Mouse (Mus musculus): ENCODE data around the gene Pdzd2. TPM values are rescaled to one million over a fixed set of nuclear protein-coding genes. Genes with fewer than 3 reads are reported as not detected.

The Pdzd2 gene
- polyA plus RNA-seq, 1 experiment: 2.4 TPM

- H3K27ac ChIP-seq (ENCODE audit: insufficient read depth, low read length): no peak overlapping the region
- TF ChIP-seq POLR2A (IDR thresholded peaks at IDR 0.05; ENCODE audit: low read depth, low read length) (no peak), CTCF (IDR thresholded peaks at IDR 0.05; ENCODE audit: borderline replicate concordance, insufficient read depth, low read length) (no peak)
- H3K4me1 ChIP-seq (ENCODE audit: control insufficient read depth, insufficient read depth, low read length): no peaks in the 10 kb centered on the region
- no peak overlapping the region for H3K4me3 ChIP-seq (ENCODE audit: insufficient read depth, low read length)
Observed at GRCm38 (mm10) chr15:12577715-12578114, 162.0 kb downstream of the Pdzd2 start.

GRCm38 (mm10) chr15:12577054-12577696, 162.5 kb downstream of the Pdzd2 start:
- no peak for TF ChIP-seq CTCF (IDR thresholded peaks at IDR 0.05; ENCODE audit: borderline replicate concordance, insufficient read depth, low read length)
- no peak for TF ChIP-seq POLR2A (IDR thresholded peaks at IDR 0.05; ENCODE audit: low read depth, low read length)
- H3K4me1 ChIP-seq (ENCODE audit: control insufficient read depth, insufficient read depth, low read length): no peaks in the 10 kb centered on the region
- H3K4me3 ChIP-seq (ENCODE audit: insufficient read depth, low read length): no peak overlapping the region
- no peak overlapping the region for H3K27ac ChIP-seq (ENCODE audit: insufficient read depth, low read length)

GRCm38 (mm10) chr15:12573621-12574020, 166.1 kb downstream of the Pdzd2 start:
- Histone ChIP-seq H3K4me3 (ENCODE audit: insufficient read depth, low read length) (no peak overlapping the region), H3K27ac (ENCODE audit: insufficient read depth, low read length) (no peak overlapping the region), H3K4me1 (ENCODE audit: control insufficient read depth, insufficient read depth, low read length) (no peaks in the 10 kb centered on the region)
- TF ChIP-seq POLR2A (IDR thresholded peaks at IDR 0.05; ENCODE audit: low read depth, low read length): no peak
- no peak for TF ChIP-seq CTCF (IDR thresholded peaks at IDR 0.05; ENCODE audit: borderline replicate concordance, insufficient read depth, low read length)

- Histone ChIP-seq H3K27ac (ENCODE audit: insufficient read depth, low read length) (no peak overlapping the region), H3K4me3 (ENCODE audit: insufficient read depth, low read length) (no peak overlapping the region), H3K4me1 (ENCODE audit: control insufficient read depth, insufficient read depth, low read length) (no peaks in the 10 kb centered on the region)
- TF ChIP-seq POLR2A (IDR thresholded peaks at IDR 0.05; ENCODE audit: low read depth, low read length) (no peak), CTCF (IDR thresholded peaks at IDR 0.05; ENCODE audit: borderline replicate concordance, insufficient read depth, low read length) (no peak)
Observed at GRCm38 (mm10) chr15:12571168-12571567, 168.6 kb downstream of the Pdzd2 start.

GRCm38 (mm10) chr15:12566637-12567440, 172.9 kb downstream of the Pdzd2 start:
- Histone ChIP-seq H3K27ac (ENCODE audit: insufficient read depth, low read length) (no peak overlapping the region), H3K4me1 (ENCODE audit: control insufficient read depth, insufficient read depth, low read length) (no peaks in the 10 kb centered on the region), H3K4me3 (ENCODE audit: insufficient read depth, low read length) (no peak overlapping the region)
- TF ChIP-seq POLR2A (IDR thresholded peaks at IDR 0.05; ENCODE audit: low read depth, low read length) (no peak), CTCF (IDR thresholded peaks at IDR 0.05; ENCODE audit: borderline replicate concordance, insufficient read depth, low read length) (no peak)

- TF ChIP-seq POLR2A (IDR thresholded peaks at IDR 0.05; ENCODE audit: low read depth, low read length): no peak
- TF ChIP-seq CTCF (IDR thresholded peaks at IDR 0.05; ENCODE audit: borderline replicate concordance, insufficient read depth, low read length): no peak
- Histone ChIP-seq H3K27ac (ENCODE audit: insufficient read depth, low read length) (no peak overlapping the region), H3K4me3 (ENCODE audit: insufficient read depth, low read length) (no peak overlapping the region), H3K4me1 (ENCODE audit: control insufficient read depth, insufficient read depth, low read length) (no peaks in the 10 kb centered on the region)
Observed at GRCm38 (mm10) chr15:12565281-12565680, 174.4 kb downstream of the Pdzd2 start.

GRCm38 (mm10) chr15:12560505-12560904, 179.2 kb downstream of the Pdzd2 start:
- no peak for TF ChIP-seq POLR2A (IDR thresholded peaks at IDR 0.05; ENCODE audit: low read depth, low read length)
- no peak for TF ChIP-seq CTCF (IDR thresholded peaks at IDR 0.05; ENCODE audit: borderline replicate concordance, insufficient read depth, low read length)
- H3K4me1 ChIP-seq (ENCODE audit: control insufficient read depth, insufficient read depth, low read length): no peaks in the 10 kb centered on the region
- H3K4me3 ChIP-seq (ENCODE audit: insufficient read depth, low read length): no peak overlapping the region
- H3K27ac ChIP-seq (ENCODE audit: insufficient read depth, low read length): no peak overlapping the region

GRCm38 (mm10) chr15:12557663-12558436, 181.9 kb downstream of the Pdzd2 start:
- no peak overlapping the region for H3K4me3 ChIP-seq (ENCODE audit: insufficient read depth, low read length)
- TF ChIP-seq CTCF (IDR thresholded peaks at IDR 0.05; ENCODE audit: borderline replicate concordance, insufficient read depth, low read length) (no peak), POLR2A (IDR thresholded peaks at IDR 0.05; ENCODE audit: low read depth, low read length) (no peak)
- no peak overlapping the region for H3K27ac ChIP-seq (ENCODE audit: insufficient read depth, low read length)
- no peaks in the 10 kb centered on the region for H3K4me1 ChIP-seq (ENCODE audit: control insufficient read depth, insufficient read depth, low read length)

GRCm38 (mm10) chr15:12553211-12553610, 186.5 kb downstream of the Pdzd2 start:
- H3K4me1 ChIP-seq (ENCODE audit: control insufficient read depth, insufficient read depth, low read length): peaks cover 6% of the 10 kb centered on the region; the same call in 1 of the 2 replicates
- no peak overlapping the region for H3K27ac ChIP-seq (ENCODE audit: insufficient read depth, low read length)
- TF ChIP-seq CTCF (IDR thresholded peaks at IDR 0.05; ENCODE audit: borderline replicate concordance, insufficient read depth, low read length) (no peak), POLR2A (IDR thresholded peaks at IDR 0.05; ENCODE audit: low read depth, low read length) (no peak)
- H3K4me3 ChIP-seq (ENCODE audit: insufficient read depth, low read length): no peak overlapping the region

Measured in embryonic fibroblast, embryonic 13.5 days (primary cell).